Mouse (Mus musculus): ENCODE results near the gene Mocs1. TPM values are rescaled to one million over a fixed set of nuclear protein-coding genes. Genes with fewer than 3 reads are reported as not detected.

Mocs1 gene
- polyA plus RNA-seq (2014; fragmentation: Nextera tagmentation; extraction: Ambion mirVana) = 7.3 and 8.7 TPM in 2 replicates

DNA sequence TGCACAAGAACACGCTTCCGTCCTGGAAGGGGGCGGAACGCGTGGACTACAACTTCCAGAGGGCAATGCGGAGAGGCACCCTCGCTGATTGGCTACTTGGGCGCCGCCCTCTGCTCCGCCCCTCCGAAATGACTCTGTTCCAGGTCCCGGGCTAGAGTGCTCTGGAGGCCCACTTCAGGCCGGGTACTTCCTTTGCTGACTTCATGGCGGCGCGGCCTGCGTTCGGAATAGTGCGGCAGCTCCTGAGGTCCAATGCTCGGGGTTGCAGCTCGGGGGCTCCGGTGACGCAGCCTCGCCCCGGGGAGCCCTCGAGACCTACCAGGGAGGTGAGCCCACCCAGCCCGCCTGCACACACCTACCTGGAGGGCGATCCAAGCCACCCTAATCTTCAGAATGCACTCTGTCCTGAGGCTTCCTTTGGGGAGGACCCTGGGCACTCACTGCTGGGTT lies at the start of gene Mocs1:
Gene Mocs1 (plus strand): TSS at position 124 of the 450 bp plus-strand sequence.
- WGBS (ENCODE audit: insufficient replicate concordance) = under 1% methylated on average over 28 of the region's 28 CpGs
- Histone ChIP-seq H3K4me2 (peak within 1 kb of the TSS; percentile 91), H3K36me3 (ENCODE audit: control insufficient read depth, insufficient read depth, low read length) (no peaks in the 10 kb centered on the region), H3K27me3 (ENCODE audit: control insufficient read depth, insufficient read depth, low read length) (no peaks in the 10 kb centered on the region), H3K4me1 (ENCODE audit: control insufficient read depth, insufficient read depth, low read length) (peaks cover 18% of the 10 kb centered on the region; the same call in 1 of the 2 replicates), H3K9me3 (replicated peaks; ENCODE audit: control insufficient read depth, low read length) (no peaks in the 10 kb centered on the region), H3K9ac (ENCODE audit: low read depth, low read length) (peak within 1 kb of the TSS; percentile 88), H3K27ac (ENCODE audit: low read depth, low read length) (peak within 1 kb of the TSS; percentile 46; the same call in 1 of the 2 replicates), H3K4me3 (ENCODE audit: low read depth, low read length) (peak within 1 kb of the TSS; percentile 73)
- peak; percentile 97 for ATAC-seq (replicated peaks; ENCODE audit: insufficient number of reproducible peaks, low FRiP score, low TSS enrichment)

- H3K4me3 ChIP-seq (ENCODE audit: low read depth, low read length) = no peak overlapping the region
- no peaks in the 10 kb centered on the region for H3K36me3 ChIP-seq (ENCODE audit: control insufficient read depth, insufficient read depth, low read length)
- H3K9me3 ChIP-seq (replicated peaks; ENCODE audit: control insufficient read depth, low read length) = no peaks in the 10 kb centered on the region
- no peak overlapping the region for H3K27ac ChIP-seq (ENCODE audit: low read depth, low read length)
- 78% methylated on average over 4 of the region's 4 CpGs for WGBS (ENCODE audit: insufficient replicate concordance)
- no peak for ATAC-seq (replicated peaks; ENCODE audit: insufficient number of reproducible peaks, low FRiP score, low TSS enrichment)
- no peaks in the 10 kb centered on the region for H3K27me3 ChIP-seq (ENCODE audit: control insufficient read depth, insufficient read depth, low read length)
- H3K4me2 ChIP-seq = no peak overlapping the region
- no peak overlapping the region for H3K9ac ChIP-seq (ENCODE audit: low read depth, low read length)
- peaks cover 2% of the 10 kb centered on the region; the same call in 1 of the 2 replicates for H3K4me1 ChIP-seq (ENCODE audit: control insufficient read depth, insufficient read depth, low read length)
Measured at GRCm38 (mm10) chr17:49379645-49380044, 48.5 kb upstream of the Mocs1 start.

GRCm38 (mm10) chr17:49384217-49384943 lies 43.8 kb upstream of the Mocs1 start:
- ATAC-seq (replicated peaks; ENCODE audit: insufficient number of reproducible peaks, low FRiP score, low TSS enrichment) = no peak
- Histone ChIP-seq H3K27me3 (ENCODE audit: control insufficient read depth, insufficient read depth, low read length) (no peaks in the 10 kb centered on the region), H3K4me3 (ENCODE audit: low read depth, low read length) (no peak overlapping the region), H3K9ac (ENCODE audit: low read depth, low read length) (no peak overlapping the region), H3K9me3 (replicated peaks; ENCODE audit: control insufficient read depth, low read length) (no peaks in the 10 kb centered on the region; the same call in 1 of the 2 replicates), H3K4me2 (no peak overlapping the region), H3K36me3 (ENCODE audit: control insufficient read depth, insufficient read depth, low read length) (no peaks in the 10 kb centered on the region), H3K4me1 (ENCODE audit: control insufficient read depth, insufficient read depth, low read length) (peaks cover 2% of the 10 kb centered on the region; the same call in 1 of the 2 replicates), H3K27ac (ENCODE audit: low read depth, low read length) (no peak overlapping the region)
- WGBS (ENCODE audit: insufficient replicate concordance) = 42% methylated on average over 6 of the region's 6 CpGs

GRCm38 (mm10) chr17:49387741-49388140 lies 40.4 kb upstream of the Mocs1 start:
- WGBS (ENCODE audit: insufficient replicate concordance) = 80% methylated on average over 2 of the region's 2 CpGs
- Histone ChIP-seq H3K27me3 (ENCODE audit: control insufficient read depth, insufficient read depth, low read length) (no peaks in the 10 kb centered on the region), H3K4me1 (ENCODE audit: control insufficient read depth, insufficient read depth, low read length) (peaks cover 2% of the 10 kb centered on the region; the same call in 1 of the 2 replicates), H3K4me3 (ENCODE audit: low read depth, low read length) (no peak overlapping the region), H3K9me3 (replicated peaks; ENCODE audit: control insufficient read depth, low read length) (no peaks in the 10 kb centered on the region; the same call in 1 of the 2 replicates), H3K27ac (ENCODE audit: low read depth, low read length) (no peak overlapping the region), H3K36me3 (ENCODE audit: control insufficient read depth, insufficient read depth, low read length) (no peaks in the 10 kb centered on the region), H3K4me2 (no peak overlapping the region), H3K9ac (ENCODE audit: low read depth, low read length) (no peak overlapping the region)
- ATAC-seq (replicated peaks; ENCODE audit: insufficient number of reproducible peaks, low FRiP score, low TSS enrichment) = no peak

GRCm38 (mm10) chr17:49392751-49393150 lies 35.4 kb upstream of the Mocs1 start:
- H3K9me3 ChIP-seq (replicated peaks; ENCODE audit: control insufficient read depth, low read length) = no peaks in the 10 kb centered on the region; the same call in 1 of the 2 replicates
- H3K4me1 ChIP-seq (ENCODE audit: control insufficient read depth, insufficient read depth, low read length) = no peaks in the 10 kb centered on the region
- H3K27me3 ChIP-seq (ENCODE audit: control insufficient read depth, insufficient read depth, low read length) = no peaks in the 10 kb centered on the region
- WGBS (ENCODE audit: insufficient replicate concordance) = 11% methylated on average over 1 of the region's 1 CpGs
- no peak overlapping the region for H3K4me2 ChIP-seq
- no peak for ATAC-seq (replicated peaks; ENCODE audit: insufficient number of reproducible peaks, low FRiP score, low TSS enrichment)
- no peak overlapping the region for H3K27ac ChIP-seq (ENCODE audit: low read depth, low read length)
- H3K4me3 ChIP-seq (ENCODE audit: low read depth, low read length) = no peak overlapping the region
- no peak overlapping the region for H3K9ac ChIP-seq (ENCODE audit: low read depth, low read length)
- H3K36me3 ChIP-seq (ENCODE audit: control insufficient read depth, insufficient read depth, low read length) = no peaks in the 10 kb centered on the region

DNA sequence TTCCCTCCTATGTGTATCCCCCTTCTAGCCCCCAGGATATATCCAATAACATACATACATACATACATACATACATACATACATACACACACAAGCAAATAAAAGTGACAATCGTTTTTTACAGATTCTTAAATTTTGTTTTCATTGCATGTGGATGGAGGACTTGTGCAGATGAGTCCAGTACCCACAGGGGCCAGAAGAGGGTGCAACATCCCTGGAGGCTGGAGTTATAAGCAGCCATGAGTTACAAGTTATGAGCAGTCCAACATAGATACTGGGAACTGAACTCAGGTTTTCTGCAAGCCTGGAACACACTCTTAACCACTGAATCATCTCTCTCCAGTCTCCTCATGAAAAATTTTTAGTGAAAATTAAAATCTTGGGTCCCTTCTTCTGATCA lies 33.3 kb upstream of the Mocs1 start:
- no peaks in the 10 kb centered on the region for H3K27me3 ChIP-seq (ENCODE audit: control insufficient read depth, insufficient read depth, low read length)
- 44% methylated on average over 1 of the region's 1 CpGs for WGBS (ENCODE audit: insufficient replicate concordance)
- H3K4me2 ChIP-seq = no peak overlapping the region
- H3K4me3 ChIP-seq (ENCODE audit: low read depth, low read length) = no peak overlapping the region
- no peak for ATAC-seq (replicated peaks; ENCODE audit: insufficient number of reproducible peaks, low FRiP score, low TSS enrichment)
- no peaks in the 10 kb centered on the region for H3K36me3 ChIP-seq (ENCODE audit: control insufficient read depth, insufficient read depth, low read length)
- no peaks in the 10 kb centered on the region for H3K4me1 ChIP-seq (ENCODE audit: control insufficient read depth, insufficient read depth, low read length)
- no peak overlapping the region for H3K9ac ChIP-seq (ENCODE audit: low read depth, low read length)
- no peak overlapping the region for H3K27ac ChIP-seq (ENCODE audit: low read depth, low read length)
- no peaks in the 10 kb centered on the region for H3K9me3 ChIP-seq (replicated peaks; ENCODE audit: control insufficient read depth, low read length)

GRCm38 (mm10) chr17:49399605-49400004 lies 28.6 kb upstream of the Mocs1 start:
- no peaks in the 10 kb centered on the region for H3K4me1 ChIP-seq (ENCODE audit: control insufficient read depth, insufficient read depth, low read length)
- no peak overlapping the region for H3K4me2 ChIP-seq
- 73% methylated on average over 4 of the region's 4 CpGs for WGBS (ENCODE audit: insufficient replicate concordance)
- H3K4me3 ChIP-seq (ENCODE audit: low read depth, low read length) = no peak overlapping the region
- H3K27me3 ChIP-seq (ENCODE audit: control insufficient read depth, insufficient read depth, low read length) = no peaks in the 10 kb centered on the region
- no peak for ATAC-seq (replicated peaks; ENCODE audit: insufficient number of reproducible peaks, low FRiP score, low TSS enrichment)
- no peaks in the 10 kb centered on the region for H3K36me3 ChIP-seq (ENCODE audit: control insufficient read depth, insufficient read depth, low read length)
- no peaks in the 10 kb centered on the region for H3K9me3 ChIP-seq (replicated peaks; ENCODE audit: control insufficient read depth, low read length)
- H3K27ac ChIP-seq (ENCODE audit: low read depth, low read length) = no peak overlapping the region
- H3K9ac ChIP-seq (ENCODE audit: low read depth, low read length) = no peak overlapping the region

- ATAC-seq (replicated peaks; ENCODE audit: insufficient number of reproducible peaks, low FRiP score, low TSS enrichment) = no peak
- no peak overlapping the region for H3K27ac ChIP-seq (ENCODE audit: low read depth, low read length)
- no peak overlapping the region for H3K4me2 ChIP-seq
- no peak overlapping the region for H3K4me3 ChIP-seq (ENCODE audit: low read depth, low read length)
- no peak overlapping the region for H3K9ac ChIP-seq (ENCODE audit: low read depth, low read length)
- H3K27me3 ChIP-seq (ENCODE audit: control insufficient read depth, insufficient read depth, low read length) = no peaks in the 10 kb centered on the region
- WGBS (ENCODE audit: insufficient replicate concordance) = 2% methylated on average over 2 of the region's 2 CpGs
- no peaks in the 10 kb centered on the region for H3K36me3 ChIP-seq (ENCODE audit: control insufficient read depth, insufficient read depth, low read length)
- H3K9me3 ChIP-seq (replicated peaks; ENCODE audit: control insufficient read depth, low read length) = no peaks in the 10 kb centered on the region
- H3K4me1 ChIP-seq (ENCODE audit: control insufficient read depth, insufficient read depth, low read length) = no peaks in the 10 kb centered on the region
Measured at GRCm38 (mm10) chr17:49400130-49400529, 28.0 kb upstream of the Mocs1 start.

DNA sequence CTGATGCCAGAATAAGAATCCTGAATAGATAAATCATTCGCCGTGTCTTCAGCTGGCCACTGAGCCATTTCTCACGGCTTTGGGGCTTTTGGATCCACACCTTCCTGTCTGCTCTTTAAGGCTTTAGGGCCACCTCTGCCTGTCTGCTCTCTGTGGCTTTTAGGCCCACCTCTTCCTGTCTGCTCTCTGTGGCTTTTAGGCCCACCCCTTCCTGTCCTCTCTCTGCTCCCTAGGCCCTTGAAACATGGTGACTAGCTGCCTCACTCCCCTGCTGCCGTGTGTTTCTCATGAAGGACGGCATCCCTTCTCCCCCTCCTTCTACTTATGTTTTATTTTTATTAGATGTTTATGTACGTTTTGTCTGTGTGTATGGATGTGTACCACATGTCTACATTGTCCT lies 25.0 kb upstream of the Mocs1 start:
- no peak for ATAC-seq (replicated peaks; ENCODE audit: insufficient number of reproducible peaks, low FRiP score, low TSS enrichment)
- no peaks in the 10 kb centered on the region for H3K9me3 ChIP-seq (replicated peaks; ENCODE audit: control insufficient read depth, low read length)
- WGBS (ENCODE audit: insufficient replicate concordance) = 71% methylated on average over 6 of the region's 6 CpGs
- no peaks in the 10 kb centered on the region for H3K36me3 ChIP-seq (ENCODE audit: control insufficient read depth, insufficient read depth, low read length)
- H3K4me1 ChIP-seq (ENCODE audit: control insufficient read depth, insufficient read depth, low read length) = no peaks in the 10 kb centered on the region
- no peaks in the 10 kb centered on the region for H3K27me3 ChIP-seq (ENCODE audit: control insufficient read depth, insufficient read depth, low read length)
- no peak overlapping the region for H3K27ac ChIP-seq (ENCODE audit: low read depth, low read length)
- H3K4me2 ChIP-seq = no peak overlapping the region
- H3K9ac ChIP-seq (ENCODE audit: low read depth, low read length) = no peak overlapping the region
- H3K4me3 ChIP-seq (ENCODE audit: low read depth, low read length) = no peak overlapping the region
